Mouse (Mus musculus): Measurements from ENCODE around the gene H2-K1. TPM values are rescaled to one million over a fixed set of nuclear protein-coding genes. Genes with fewer than 3 reads are reported as not detected.
"Not testable (repeated sequence)": the region's sequence is repeated elsewhere in the genome, so short reads cannot be mapped to it uniquely, and the experiment has no call there.

H2-K1 gene
- polyA plus RNA-seq, 1 experiment from 2014 or later = 2,994 TPM

GRCm38 (mm10) chr17:33982136-33982535 is 18.0 kb downstream of the H2-K1 start:
- peaks cover 12% of the 10 kb centered on the region; the same call in 1 of the 2 replicates for H3K79me2 ChIP-seq (ENCODE audit: inconsistent target)
- WGBS (ENCODE audit: missing documents) = 12% methylated on average over 8 of the region's 8 CpGs
- peak overlapping the region; percentile 54; the same call in 1 of the 2 replicates for H3K4me3 ChIP-seq (ENCODE audit: inconsistent target)
- not testable (repeated sequence) for H3K36me3 ChIP-seq (ENCODE audit: inconsistent target)
- H3K27ac ChIP-seq = peak overlapping the region; percentile 89; the same call in 1 of the 2 replicates

DNA sequence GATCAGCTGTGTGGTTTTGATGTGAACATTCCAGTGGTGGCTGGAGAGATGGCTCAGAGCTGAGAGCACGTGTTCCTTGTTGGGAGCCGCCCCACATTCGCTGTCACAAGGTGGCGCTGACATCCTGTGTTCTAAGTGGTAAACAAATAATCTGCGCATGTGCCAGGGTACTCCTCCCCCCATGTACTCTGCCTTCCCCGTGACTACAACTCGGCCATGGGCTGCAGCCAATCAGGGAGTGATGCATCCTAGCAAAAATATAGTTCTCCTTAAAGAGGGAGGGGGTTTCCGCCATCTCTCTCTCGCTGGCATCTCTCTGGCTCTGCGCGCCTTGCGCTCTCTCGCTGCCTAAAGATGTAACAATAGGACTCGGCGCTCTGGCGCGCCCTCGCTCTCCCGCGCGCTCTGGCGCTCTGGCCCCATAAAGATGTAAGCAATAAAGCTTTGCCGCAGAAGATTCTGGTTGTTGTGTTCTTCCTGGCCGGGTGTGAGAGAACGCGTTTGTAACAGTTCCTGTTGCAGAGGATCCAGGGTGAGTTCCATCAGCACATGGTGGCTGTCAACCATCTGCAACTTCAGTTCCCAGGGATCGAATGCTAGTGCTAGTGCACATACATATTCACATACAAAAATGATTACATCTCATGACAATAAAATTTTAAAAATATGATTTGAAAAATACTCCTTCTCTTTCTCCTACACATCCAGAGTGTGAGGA is 18.8 kb downstream of the H2-K1 start:
- peak overlapping the region; percentile 54 for H3K4me3 ChIP-seq (ENCODE audit: inconsistent target)
- H3K79me2 ChIP-seq (ENCODE audit: inconsistent target) = peaks cover 20% of the 10 kb centered on the region; the same call in 1 of the 2 replicates
- not testable (repeated sequence) for H3K36me3 ChIP-seq (ENCODE audit: inconsistent target)
- peak overlapping the region; percentile 89 for H3K27ac ChIP-seq
- under 1% methylated on average over 26 of the region's 27 CpGs for WGBS (ENCODE audit: missing documents)

DNA sequence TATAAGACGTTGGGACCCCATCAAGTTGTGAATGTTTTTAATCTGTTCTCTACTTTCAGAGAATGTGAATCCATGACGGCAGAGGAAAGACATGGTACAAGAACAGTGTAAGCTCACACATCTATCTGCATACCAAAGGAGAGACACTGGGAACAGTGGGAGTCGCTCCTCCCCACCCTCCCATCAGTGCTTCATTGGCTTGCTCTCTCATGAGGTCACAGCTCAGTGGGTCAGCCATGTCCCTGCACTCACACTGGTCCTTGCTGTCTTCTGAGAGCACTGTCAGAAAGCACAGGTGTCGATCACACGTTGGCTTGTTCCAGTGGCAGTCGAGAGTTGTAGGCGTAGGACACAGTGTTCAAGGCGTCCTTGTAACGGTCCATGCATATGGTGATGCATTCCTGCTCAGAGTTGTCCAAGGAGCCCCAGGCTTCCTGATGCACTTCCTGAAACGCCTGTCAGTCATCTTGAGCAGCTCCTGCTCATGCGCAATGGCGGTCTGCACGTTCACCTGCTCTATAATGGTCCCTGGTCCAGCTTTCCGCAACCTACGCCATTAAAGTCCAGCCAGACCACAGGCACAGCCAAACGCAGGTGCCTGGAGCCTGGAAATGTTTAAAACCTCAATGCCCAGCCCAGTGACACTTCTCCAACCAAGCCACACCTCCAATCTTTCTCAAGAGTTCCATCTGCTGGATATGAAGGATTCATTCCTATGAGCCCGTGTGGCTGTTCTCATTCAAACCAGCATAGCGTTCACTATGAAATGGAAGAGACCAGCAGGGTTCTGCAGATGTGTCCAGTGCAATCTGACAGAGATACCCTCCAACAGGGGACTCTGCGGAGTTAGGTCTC is 19.7 kb downstream of the H2-K1 start:
- H3K4me3 ChIP-seq (ENCODE audit: inconsistent target) = no peak overlapping the region
- H3K27ac ChIP-seq = peak overlapping the region; percentile 89
- peaks cover 3% of the 10 kb centered on the region for H3K36me3 ChIP-seq (ENCODE audit: inconsistent target)
- 83% methylated on average over 19 of the region's 19 CpGs for WGBS (ENCODE audit: missing documents)
- H3K79me2 ChIP-seq (ENCODE audit: inconsistent target) = peaks cover 20% of the 10 kb centered on the region; the same call in 1 of the 2 replicates

GRCm38 (mm10) chr17:33979512-33980050 is 20.6 kb downstream of the H2-K1 start:
- Histone ChIP-seq H3K79me2 (ENCODE audit: inconsistent target) (peaks cover 20% of the 10 kb centered on the region; the same call in 1 of the 2 replicates), H3K4me3 (ENCODE audit: inconsistent target) (no peak overlapping the region), H3K36me3 (ENCODE audit: inconsistent target) (peaks cover 11% of the 10 kb centered on the region), H3K27ac (peak overlapping the region; percentile 89)
- WGBS (ENCODE audit: missing documents) = 72% methylated on average over 6 of the region's 6 CpGs

DNA sequence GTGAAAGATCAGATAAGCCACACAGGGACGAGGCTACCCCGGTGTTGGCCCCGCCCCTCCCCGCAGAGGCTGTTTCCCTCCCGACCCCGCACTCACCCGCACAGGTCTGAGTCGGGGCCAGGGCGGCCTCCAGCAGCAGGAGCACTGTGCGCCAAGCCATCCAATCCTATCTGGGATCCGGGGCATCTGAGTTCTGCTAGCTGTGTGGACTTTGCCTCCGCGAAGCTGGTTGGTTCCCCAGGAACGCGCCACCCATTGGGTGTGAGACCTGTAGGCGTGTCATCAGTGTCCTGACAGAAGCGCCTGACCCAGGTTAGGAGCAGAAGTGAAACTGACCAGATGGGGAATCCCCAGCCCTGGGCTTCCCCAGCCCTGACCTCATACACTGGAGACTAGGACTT is 21.5 kb downstream of the H2-K1 start:
- peak overlapping the region; percentile 68 for H3K4me3 ChIP-seq (ENCODE audit: inconsistent target)
- H3K27ac ChIP-seq = peak overlapping the region; percentile 89
- H3K36me3 ChIP-seq (ENCODE audit: inconsistent target) = peaks cover 17% of the 10 kb centered on the region
- peaks cover 20% of the 10 kb centered on the region; the same call in 1 of the 2 replicates for H3K79me2 ChIP-seq (ENCODE audit: inconsistent target)
- 1% methylated on average over 17 of the region's 17 CpGs for WGBS (ENCODE audit: missing documents)

- H3K36me3 ChIP-seq (ENCODE audit: inconsistent target) = peaks cover 17% of the 10 kb centered on the region
- 7% methylated on average over 56 of the region's 57 CpGs for WGBS (ENCODE audit: missing documents)
- H3K4me3 ChIP-seq (ENCODE audit: inconsistent target) = peak overlapping the region; percentile 68
- peaks cover 20% of the 10 kb centered on the region; the same call in 1 of the 2 replicates for H3K79me2 ChIP-seq (ENCODE audit: inconsistent target)
- H3K27ac ChIP-seq = peak overlapping the region; percentile 89
These were observed 22.1 kb downstream of the H2-K1 start for GRCm38 (mm10) chr17:33977861-33978557.

- Histone ChIP-seq H3K79me2 (ENCODE audit: inconsistent target) (peaks cover 20% of the 10 kb centered on the region; the same call in 1 of the 2 replicates), H3K4me3 (ENCODE audit: inconsistent target) (no peak overlapping the region), H3K36me3 (ENCODE audit: inconsistent target) (peaks cover 17% of the 10 kb centered on the region), H3K27ac (no peak overlapping the region)
- WGBS (ENCODE audit: missing documents) = 78% methylated on average over 3 of the region's 3 CpGs
These were observed 26.6 kb downstream of the H2-K1 start for GRCm38 (mm10) chr17:33973572-33973971.

DNA sequence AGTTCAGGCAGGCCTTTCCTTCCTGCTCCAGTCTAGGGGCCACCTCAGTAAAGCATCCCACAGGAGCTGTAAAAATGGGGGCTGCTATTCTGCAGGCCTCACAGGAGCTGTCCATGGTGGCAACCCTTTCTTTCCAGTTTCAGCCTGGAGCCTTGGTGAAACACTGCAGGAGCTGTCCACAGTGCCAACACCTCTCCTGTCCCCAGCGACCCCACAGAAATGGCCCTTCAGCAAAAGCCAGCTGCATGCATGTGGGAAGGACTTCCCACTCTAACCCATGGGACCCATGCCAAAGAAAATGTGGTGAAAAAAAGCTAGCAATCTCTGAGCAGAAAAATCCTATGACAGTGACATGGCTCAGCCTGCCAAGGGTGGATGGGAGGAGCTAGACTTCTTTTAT is 27.5 kb downstream of the H2-K1 start:
- Histone ChIP-seq H3K79me2 (ENCODE audit: inconsistent target) (peaks cover 13% of the 10 kb centered on the region; the same call in 1 of the 2 replicates), H3K4me3 (ENCODE audit: inconsistent target) (no peak overlapping the region), H3K27ac (no peak overlapping the region), H3K36me3 (ENCODE audit: inconsistent target) (peaks cover 17% of the 10 kb centered on the region)
- 33% methylated on average over 1 of the region's 1 CpGs for WGBS (ENCODE audit: missing documents)

GRCm38 (mm10) chr17:33969394-33969793 is 30.8 kb downstream of the H2-K1 start:
- Histone ChIP-seq H3K36me3 (ENCODE audit: inconsistent target) (peaks cover 18% of the 10 kb centered on the region), H3K27ac (no peak overlapping the region), H3K79me2 (ENCODE audit: inconsistent target) (no peaks in the 10 kb centered on the region), H3K4me3 (ENCODE audit: inconsistent target) (no peak overlapping the region)
- WGBS (ENCODE audit: missing documents) = 86% methylated on average over 4 of the region's 4 CpGs

GRCm38 (mm10) chr17:33968927-33969326 is 31.2 kb downstream of the H2-K1 start:
- H3K27ac ChIP-seq = no peak overlapping the region
- peaks cover 14% of the 10 kb centered on the region; the same call in 1 of the 2 replicates for H3K36me3 ChIP-seq (ENCODE audit: inconsistent target)
- H3K79me2 ChIP-seq (ENCODE audit: inconsistent target) = no peaks in the 10 kb centered on the region
- WGBS (ENCODE audit: missing documents) = 40% methylated on average over 5 of the region's 5 CpGs
- H3K4me3 ChIP-seq (ENCODE audit: inconsistent target) = no peak overlapping the region

GRCm38 (mm10) chr17:33968489-33968888 is 31.7 kb downstream of the H2-K1 start:
- 2% methylated on average over 9 of the region's 9 CpGs for WGBS (ENCODE audit: missing documents)
- Histone ChIP-seq H3K27ac (no peak overlapping the region), H3K4me3 (ENCODE audit: inconsistent target) (no peak overlapping the region), H3K79me2 (ENCODE audit: inconsistent target) (no peaks in the 10 kb centered on the region), H3K36me3 (ENCODE audit: inconsistent target) (peaks cover 15% of the 10 kb centered on the region; the same call in 1 of the 2 replicates)

- Histone ChIP-seq H3K36me3 (ENCODE audit: inconsistent target) (peaks cover 39% of the 10 kb centered on the region), H3K79me2 (ENCODE audit: inconsistent target) (no peaks in the 10 kb centered on the region), H3K4me3 (ENCODE audit: inconsistent target) (no peak overlapping the region), H3K27ac (no peak overlapping the region)
- 95% methylated on average over 16 of the region's 16 CpGs for WGBS (ENCODE audit: missing documents)
These were observed 34.1 kb downstream of the H2-K1 start for GRCm38 (mm10) chr17:33965846-33966550.

- H3K27ac ChIP-seq = no peak overlapping the region
- no peak overlapping the region for H3K4me3 ChIP-seq (ENCODE audit: inconsistent target)
- WGBS (ENCODE audit: missing documents) = 88% methylated on average over 13 of the region's 17 CpGs
- no peaks in the 10 kb centered on the region for H3K79me2 ChIP-seq (ENCODE audit: inconsistent target)
- H3K36me3 ChIP-seq (ENCODE audit: inconsistent target) = peaks cover 47% of the 10 kb centered on the region
These were observed 34.9 kb downstream of the H2-K1 start for GRCm38 (mm10) chr17:33965082-33965845.

Measured in macrophage (primary cell).